Mouse (Mus musculus) G1E (cell line): ENCODE results near the gene Hikeshi. TPM values are rescaled to one million over a fixed set of nuclear protein-coding genes. Genes with fewer than 3 reads are reported as not detected.

Experiments used
- ATAC-seq: 2 replicates; pipeline ENCODE4 v1.8.0; 2016; ENCODE audit warnings: mild to moderate bottlenecking; ENCODE audit not compliant: insufficient number of reproducible peaks, poor library complexity, low FRiP score, severe bottlenecking; ENCODE audit errors: extremely low read depth
- DNase-seq: peaks from one replicate; pipeline ENCODE4 v3.0.0; 2012; ENCODE audit warnings: low spot score
- H3K27me3 ChIP-seq: 2 replicates; pipeline ENCODE4 v1.6.1; 2012; ENCODE audit warnings: mild to moderate bottlenecking, low read length, inconsistent platforms; ENCODE audit not compliant: insufficient read depth
- H3K36me3 ChIP-seq: replicated peaks from 2 replicates; pipeline ENCODE3; 2012; ENCODE audit warnings: mild to moderate bottlenecking, inconsistent platforms
- H3K4me1 ChIP-seq: 2 replicates; pipeline ENCODE4 v1.6.1; 2012; ENCODE audit warnings: low read depth, low read length, inconsistent platforms, mixed read lengths; ENCODE audit not compliant: insufficient read depth
- H3K4me3 ChIP-seq: 2 replicates; pipeline ENCODE4 v1.5.1; 2012; ENCODE audit warnings: low read depth, mild to moderate bottlenecking, inconsistent platforms, low read length, moderate library complexity, mixed read lengths
- H3K9me3 ChIP-seq: replicated peaks from 2 replicates; pipeline ENCODE4 v1.6.1; 2012; ENCODE audit warnings: inconsistent platforms
- CTCF ChIP-seq: IDR thresholded peaks from 2 replicates; pipeline ENCODE4 v1.5.1; 2012; ENCODE audit warnings: low read depth, low read length, inconsistent platforms, mixed read lengths
- GATA1 ChIP-seq: IDR thresholded peaks from 2 replicates; pipeline ENCODE4 v1.6.1; 2012; ENCODE audit warnings: borderline replicate concordance, low read length, inconsistent platforms, mixed read lengths
- GATA2 ChIP-seq: IDR thresholded peaks from 2 replicates; pipeline ENCODE4 v1.6.1; 2012; ENCODE audit warnings: low read depth, low read length, inconsistent platforms, borderline replicate concordance
- POLR2AphosphoS5 ChIP-seq: IDR thresholded peaks from 2 replicates; pipeline ENCODE4 v1.6.1; 2012; ENCODE audit warnings: low read depth, low read length, inconsistent platforms; ENCODE audit not compliant: insufficient replicate concordance
- TAL1 ChIP-seq: conservative IDR thresholded peaks from 2 replicates; pipeline ENCODE4 v1.6.1; 2012; ENCODE audit warnings: low read depth, low read length, inconsistent platforms, mixed read lengths
- polyA plus RNA-seq: library from polyadenylated mRNA; stranded (reverse); fragments of >175 nt; gene quantifications from 2 replicates; pipeline ENCODE4 v1.2.3, GENCODE M21; 2012
- total RNA-seq, 2 experiments: library from RNA; stranded (forward) in 1 of 2; stranded (reverse) in 1 of 2; fragments of 200-1000 nt in 1 of 2; fragments of >200 nt in 1 of 2; fragmentation: Nextera tagmentation in 1 of 2; gene quantifications; 2 replicates each; pipeline ENCODE4 v1.2.3; 2014 to 2017

Hikeshi gene
- total and polyA plus RNA-seq, 3 experiments, result 44.1 to 212 (median 118) TPM

- TF ChIP-seq POLR2AphosphoS5 (no peak), TAL1 (no peak), GATA2 (no peak), CTCF (no peak), GATA1 (no peak)
- no peaks in the 10 kb centered on the region for H3K9me3 ChIP-seq
- no peak for DNase-seq
- peaks cover 3% of the 10 kb centered on the region for H3K4me1 ChIP-seq
- no peak for ATAC-seq
- H3K27me3 ChIP-seq, result no peaks in the 10 kb centered on the region
- no peak overlapping the region for H3K4me3 ChIP-seq
- peaks cover 55% of the 10 kb centered on the region for H3K36me3 ChIP-seq
Observed at GRCm38 (mm10) chr7:89917776-89918175, 23.2 kb downstream of the Hikeshi start.

GRCm38 (mm10) chr7:89916711-89917110, 24.3 kb downstream of the Hikeshi start:
- Histone ChIP-seq H3K27me3 (no peaks in the 10 kb centered on the region), H3K4me1 (peaks cover 3% of the 10 kb centered on the region), H3K36me3 (peaks cover 49% of the 10 kb centered on the region), H3K4me3 (no peak overlapping the region), H3K9me3 (no peaks in the 10 kb centered on the region)
- TF ChIP-seq CTCF (no peak), TAL1 (no peak), POLR2AphosphoS5 (no peak), GATA2 (no peak), GATA1 (no peak)
- ATAC-seq, result no peak
- DNase-seq, result no peak

- Histone ChIP-seq H3K27me3 (peaks cover 9% of the 10 kb centered on the region; the same call in 1 of the 2 replicates), H3K4me3 (no peak overlapping the region), H3K36me3 (peaks cover 27% of the 10 kb centered on the region), H3K4me1 (peaks cover 3% of the 10 kb centered on the region), H3K9me3 (no peaks in the 10 kb centered on the region)
- no peak for ATAC-seq
- no peak for TF ChIP-seq TAL1
- no peak for TF ChIP-seq CTCF
- TF ChIP-seq POLR2AphosphoS5, result no peak
- no peak for TF ChIP-seq GATA2
- TF ChIP-seq GATA1, result no peak
- no peak for DNase-seq
Observed at GRCm38 (mm10) chr7:89913432-89914158, 27.4 kb downstream of the Hikeshi start.

- Histone ChIP-seq H3K36me3 (peaks cover 19% of the 10 kb centered on the region), H3K27me3 (peaks cover 9% of the 10 kb centered on the region; the same call in 1 of the 2 replicates), H3K9me3 (no peaks in the 10 kb centered on the region), H3K4me1 (peaks cover 3% of the 10 kb centered on the region), H3K4me3 (no peak overlapping the region)
- TF ChIP-seq CTCF (no peak), GATA1 (no peak), POLR2AphosphoS5 (no peak), GATA2 (no peak), TAL1 (no peak)
- DNase-seq (no peak), ATAC-seq (no peak)
Observed at GRCm38 (mm10) chr7:89912356-89912755, 28.6 kb downstream of the Hikeshi start.

GRCm38 (mm10) chr7:89909711-89910110, 31.3 kb downstream of the Hikeshi start:
- Histone ChIP-seq H3K4me3 (no peak overlapping the region), H3K27me3 (peaks cover 11% of the 10 kb centered on the region), H3K36me3 (no peaks in the 10 kb centered on the region), H3K9me3 (no peaks in the 10 kb centered on the region), H3K4me1 (peaks cover 3% of the 10 kb centered on the region)
- DNase-seq (no peak), ATAC-seq (no peak)
- TF ChIP-seq GATA2 (no peak), GATA1 (no peak), CTCF (no peak), TAL1 (no peak), POLR2AphosphoS5 (no peak)

GRCm38 (mm10) chr7:89908899-89909621, 31.9 kb downstream of the Hikeshi start:
- no peaks in the 10 kb centered on the region for H3K9me3 ChIP-seq
- no peak for DNase-seq
- TF ChIP-seq POLR2AphosphoS5 (no peak), TAL1 (no peak), GATA2 (no peak), CTCF (no peak), GATA1 (no peak)
- no peak for ATAC-seq
- H3K4me1 ChIP-seq, result peaks cover 3% of the 10 kb centered on the region
- no peak overlapping the region for H3K4me3 ChIP-seq
- no peaks in the 10 kb centered on the region for H3K36me3 ChIP-seq
- H3K27me3 ChIP-seq, result peaks cover 11% of the 10 kb centered on the region
